Mouse (Mus musculus) right cerebral cortex, adult 2 months (tissue): ENCODE measurements around the gene Hoxa11.

Experiments
- DNase-seq, 2 experiments: peaks; one replicate each; pipeline ENCODE4 v3.0.0; 2021 to 2022; ENCODE audit warnings: low spot score in 2 of 2

Gene Hoxa11

DNA sequence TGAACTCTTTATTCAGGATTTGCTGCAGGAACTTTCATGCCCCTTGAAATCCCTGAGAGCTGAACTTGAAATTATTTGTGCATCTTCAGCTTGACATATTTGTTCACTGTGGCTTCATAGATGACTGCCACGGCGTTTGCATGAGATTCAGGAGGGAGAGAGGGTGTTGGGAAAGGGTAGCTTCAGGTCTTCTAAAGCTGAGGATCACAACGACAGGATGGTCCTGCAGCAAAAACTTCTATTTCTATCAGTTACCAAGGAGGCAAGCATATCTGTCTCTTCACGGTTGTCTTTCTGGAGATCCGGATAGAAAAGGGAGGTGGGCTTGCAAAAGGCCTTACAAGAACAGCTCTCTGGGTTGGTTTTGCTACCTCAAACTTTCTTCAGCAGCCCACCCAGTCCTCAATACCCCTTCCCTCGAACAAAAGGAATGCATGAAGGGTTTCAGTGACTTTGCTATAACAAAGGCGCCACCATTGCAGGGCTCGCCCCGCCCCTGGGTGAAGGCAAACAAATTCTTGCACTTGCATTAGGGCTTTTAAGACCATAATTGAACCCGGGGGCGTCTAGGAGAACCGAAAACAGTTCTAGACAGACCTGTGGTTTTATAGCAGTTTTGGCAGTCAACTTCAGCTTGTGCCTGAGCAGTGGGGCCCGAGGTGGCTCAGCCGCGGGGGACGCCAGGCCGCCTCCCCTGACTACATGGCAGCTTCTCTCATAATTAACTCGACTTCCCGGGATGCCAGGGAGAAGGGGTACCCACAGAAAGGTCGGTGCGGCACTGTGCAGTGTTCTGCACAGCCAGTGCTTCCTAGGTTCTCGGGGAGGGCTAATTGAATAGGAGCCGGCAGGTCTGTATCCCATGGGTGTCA, 2.4 kb upstream of the Hoxa11 start:
- no peak for DNase-seq

DNA sequence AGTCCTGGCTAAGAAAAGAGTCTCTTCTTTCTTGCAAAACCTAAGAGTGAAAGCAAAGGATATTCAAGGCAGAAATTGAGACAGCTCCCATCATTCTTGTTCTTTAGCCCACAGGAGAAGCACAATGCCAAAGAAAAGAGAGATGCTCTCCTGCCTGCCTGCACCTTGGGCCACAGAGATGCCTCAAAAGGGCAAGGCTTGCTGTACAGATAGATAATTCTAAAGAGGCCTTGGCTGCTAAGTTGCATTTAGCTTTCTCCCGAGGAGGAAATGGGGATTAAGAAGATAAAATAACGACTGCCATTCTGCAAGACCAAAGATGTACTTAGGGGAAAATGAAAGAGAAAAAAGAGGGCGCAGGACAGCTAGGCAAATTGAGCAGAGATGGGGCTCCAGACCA, 1.3 kb upstream of the Hoxa11 start:
- no peak for DNase-seq

DNA sequence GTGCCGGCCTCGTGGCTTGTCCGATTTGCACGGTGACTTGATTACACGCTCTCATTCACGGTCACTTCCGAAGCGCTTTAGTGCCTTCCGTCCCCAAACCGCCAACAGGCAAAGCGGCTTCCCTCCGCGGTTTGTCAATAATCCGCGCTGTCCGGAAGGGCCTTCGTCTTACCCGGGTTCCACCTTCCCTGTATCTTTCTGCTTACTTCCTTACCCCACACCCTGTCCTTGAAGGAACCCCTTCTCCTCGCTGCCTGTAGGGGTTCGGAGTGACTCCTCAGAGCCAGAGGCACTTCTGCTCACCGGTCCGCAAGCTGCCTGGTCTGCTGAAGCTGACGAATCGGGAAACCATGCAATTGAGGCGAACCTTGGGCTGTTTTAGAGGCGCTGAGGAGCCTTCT, 793 bp upstream of the Hoxa11 start:
- DNase-seq, result no peak

DNA sequence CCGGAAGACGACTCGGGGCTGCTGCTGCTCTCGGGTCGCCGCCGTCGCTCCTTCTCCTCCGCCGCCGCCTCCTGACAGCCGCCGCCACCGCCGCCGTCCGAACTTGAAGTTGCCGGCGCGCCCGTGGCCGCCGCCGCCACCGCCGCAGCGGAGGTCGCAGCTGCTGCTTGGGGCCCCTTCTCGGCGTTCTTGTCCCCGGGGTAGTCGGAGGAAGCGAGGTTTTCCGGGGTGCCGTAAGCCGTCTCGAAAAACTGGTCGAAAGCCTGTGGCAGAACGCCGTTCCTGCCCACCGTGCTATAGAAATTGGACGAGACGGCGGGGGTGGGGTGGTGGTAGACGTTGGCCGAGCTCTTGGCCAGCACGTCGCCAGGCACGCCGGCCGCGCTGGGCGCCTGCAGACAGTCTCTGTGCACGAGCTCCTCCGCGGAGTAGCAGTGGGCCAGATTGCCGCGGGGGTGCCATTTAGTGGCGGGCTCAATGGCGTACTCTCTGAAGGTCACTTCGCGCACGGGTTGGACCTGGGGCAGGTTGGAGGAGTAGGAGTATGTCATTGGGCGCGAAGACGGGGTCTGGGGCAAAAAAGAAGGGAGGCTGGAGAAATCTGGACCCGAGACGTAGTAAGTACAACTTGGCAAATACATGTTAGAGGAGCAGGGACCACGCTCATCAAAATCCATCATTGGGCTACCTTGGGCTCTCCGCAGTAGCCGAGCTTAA, 412 bp downstream of the Hoxa11 start:
- DNase-seq, result no peak

DNA sequence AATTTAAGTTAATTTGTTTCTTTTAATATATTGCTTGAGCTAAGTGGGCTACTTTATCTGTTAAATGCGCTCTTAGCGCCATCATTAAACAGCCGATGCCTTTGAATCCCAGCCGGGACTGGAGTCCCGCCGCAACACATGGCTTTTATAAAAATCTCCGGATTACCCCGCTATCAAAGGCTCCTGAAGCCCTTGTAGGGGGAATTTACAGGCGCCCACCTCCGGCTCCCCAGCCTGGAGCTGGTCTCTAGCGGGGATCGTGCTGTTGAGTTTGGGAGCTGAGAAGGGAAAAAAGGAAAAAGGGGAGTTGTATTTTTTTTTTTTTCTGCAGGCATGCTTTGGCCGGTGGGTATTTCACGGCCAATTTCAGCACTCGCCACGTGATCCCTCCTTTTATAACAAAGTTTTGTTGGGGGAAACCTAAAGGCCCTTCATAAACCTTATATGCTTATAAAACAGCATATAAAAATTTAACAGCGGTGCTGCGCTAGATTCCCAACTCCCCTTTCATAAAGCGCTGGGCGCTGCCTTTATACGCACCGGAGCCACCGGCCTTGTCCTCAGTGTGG, 1.1 kb downstream of the Hoxa11 start:
- DNase-seq, result no peak

DNA sequence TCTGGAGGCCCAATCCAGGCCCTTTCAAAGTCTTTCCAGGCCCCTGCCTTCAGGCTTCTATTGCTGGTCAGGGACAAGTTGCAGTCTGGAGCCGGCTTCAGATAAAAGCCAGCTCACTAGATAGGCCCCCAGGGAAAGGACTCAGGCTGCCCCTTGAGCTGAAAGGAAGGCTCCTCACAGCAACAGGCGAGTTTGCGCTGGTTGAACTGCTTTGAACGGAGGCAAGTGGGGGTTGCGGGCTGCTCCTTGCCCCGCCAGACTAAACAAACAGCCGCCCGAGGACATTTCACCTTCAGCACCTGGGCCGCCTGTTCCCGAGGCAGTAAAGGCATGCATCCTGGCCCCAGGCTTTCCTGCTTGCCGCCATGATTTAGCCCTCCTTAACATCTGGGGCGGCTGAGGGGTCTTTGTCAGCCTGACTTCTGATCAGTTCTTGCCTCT, 1.9 kb downstream of the Hoxa11 start:
- no peak for DNase-seq

DNA sequence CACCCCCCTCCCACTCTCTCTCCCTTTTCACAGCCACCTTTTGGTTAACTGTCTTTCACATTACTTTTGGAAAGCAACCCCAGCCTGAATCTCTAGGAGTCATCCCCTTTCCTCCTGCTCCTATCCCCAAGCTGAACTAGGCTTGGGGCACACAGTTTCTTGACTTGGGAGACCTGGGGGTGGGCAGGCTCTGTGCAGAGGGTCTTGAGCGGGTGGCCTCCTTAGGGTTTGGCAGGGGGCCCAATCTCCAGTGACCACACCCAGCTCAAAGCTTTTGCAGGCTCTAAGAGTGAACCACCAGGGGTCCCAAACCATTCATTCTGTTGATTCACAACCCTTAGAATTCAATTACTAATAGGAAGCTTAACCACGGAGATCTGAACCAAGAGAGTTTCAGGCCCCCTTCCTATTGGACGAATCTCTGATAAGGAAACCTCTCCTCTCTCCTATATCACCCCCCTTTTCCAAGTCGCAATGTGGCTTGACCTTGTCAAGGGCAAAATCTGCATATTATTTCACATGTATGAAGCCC, 2.7 kb downstream of the Hoxa11 start:
- no peak for DNase-seq

DNA sequence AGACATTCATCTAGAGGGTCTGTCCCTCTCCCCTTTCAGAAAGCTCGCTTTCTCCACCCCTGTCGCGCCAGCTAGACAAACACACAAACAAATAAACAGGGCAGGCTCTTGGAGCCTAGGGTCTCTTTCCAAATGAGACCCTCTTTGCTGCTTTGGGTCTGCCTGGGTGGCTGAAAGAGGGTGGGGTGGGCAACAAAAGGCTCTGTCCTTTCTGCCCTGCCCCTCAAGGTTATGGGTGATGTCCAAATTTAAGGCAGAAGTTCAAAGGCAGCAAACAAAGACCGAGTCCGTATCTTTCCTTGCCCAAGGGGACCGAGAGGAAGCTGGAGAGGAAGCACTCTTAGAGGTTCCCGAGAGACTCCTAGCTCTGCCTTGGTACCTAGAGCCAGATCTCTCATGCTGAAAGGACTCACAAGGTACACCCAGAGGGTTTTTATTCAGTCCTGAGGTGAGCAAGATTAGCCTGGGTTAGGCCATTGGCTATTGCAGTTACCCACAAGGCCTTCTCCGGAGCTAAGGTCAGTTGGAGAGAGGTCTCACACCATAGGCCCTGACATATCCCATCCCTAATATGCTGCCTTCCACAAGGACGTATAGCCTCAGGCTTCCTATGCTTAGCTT, 4.5 kb downstream of the Hoxa11 start:
- no peak for DNase-seq

DNA sequence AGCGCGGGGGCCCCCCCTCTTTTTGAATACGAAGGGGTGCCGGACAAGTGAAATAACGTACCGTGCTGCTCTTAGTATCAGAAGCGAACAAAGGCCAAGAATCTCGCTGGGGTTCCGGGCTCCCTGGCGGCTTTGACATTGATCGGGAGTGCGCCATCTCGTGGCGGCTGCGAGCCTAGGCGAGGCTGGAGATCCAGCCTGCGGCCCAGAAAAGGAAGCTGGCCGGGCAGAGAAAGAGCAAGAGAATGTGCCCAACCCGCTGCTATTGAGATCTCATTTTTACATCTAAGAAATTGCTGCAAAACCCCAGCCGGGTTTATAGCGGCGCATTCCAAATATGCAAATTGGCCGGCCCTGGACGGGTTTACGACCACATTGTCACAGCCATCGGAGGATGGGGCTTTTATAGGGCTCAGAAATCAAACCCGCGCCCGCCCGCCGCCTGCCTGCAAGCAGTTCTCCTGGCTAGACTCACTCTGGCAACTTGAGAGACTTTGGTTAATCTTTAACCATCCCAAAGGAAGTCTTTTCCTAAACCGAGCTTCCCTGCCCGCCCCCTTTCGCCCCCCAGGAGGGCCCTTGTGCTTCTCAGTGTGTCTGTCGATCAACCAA, 5.1 kb downstream of the Hoxa11 start, which contains the start of gene Hoxa10:
Hoxa10 (minus strand) TSS at position 466 of the 612 bp plus-strand sequence.
- no peak for DNase-seq

DNA sequence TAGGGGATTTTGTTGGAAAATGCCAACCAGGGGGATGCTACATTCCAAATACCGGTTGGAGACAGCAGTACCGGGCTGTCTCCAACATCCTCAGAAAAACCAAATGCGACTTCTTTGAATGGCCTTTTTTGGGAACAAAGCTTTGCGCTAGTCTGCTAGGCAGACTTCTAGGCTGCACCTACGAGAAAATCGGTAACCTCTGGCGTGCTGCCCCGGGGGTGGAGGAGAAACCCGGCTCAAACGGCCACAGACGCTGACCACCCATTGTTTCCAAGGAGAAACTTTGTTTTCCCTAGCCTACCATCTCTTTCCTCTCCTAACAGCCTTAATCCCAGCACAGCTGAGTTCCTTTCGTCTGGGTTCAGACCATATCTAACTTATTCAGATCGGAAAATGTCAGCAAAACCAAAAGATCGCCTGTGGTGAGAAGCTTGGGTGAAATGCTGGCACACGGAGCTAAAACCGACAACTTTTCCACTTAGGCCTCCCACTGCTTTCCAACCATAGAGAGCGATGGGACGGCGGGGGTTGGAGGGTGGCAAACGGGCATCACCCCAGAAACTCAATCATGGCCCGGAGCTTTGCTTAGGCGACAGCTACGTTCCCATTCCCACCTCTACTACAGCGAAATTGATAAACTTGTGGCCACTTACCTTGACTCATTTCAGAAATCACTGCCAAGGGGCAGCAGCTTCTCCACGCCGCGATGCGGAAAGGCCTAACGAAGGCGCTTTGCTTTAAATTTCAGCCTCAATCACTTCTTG, 5.8 kb downstream of the Hoxa11 start:
- no peak for DNase-seq

DNA sequence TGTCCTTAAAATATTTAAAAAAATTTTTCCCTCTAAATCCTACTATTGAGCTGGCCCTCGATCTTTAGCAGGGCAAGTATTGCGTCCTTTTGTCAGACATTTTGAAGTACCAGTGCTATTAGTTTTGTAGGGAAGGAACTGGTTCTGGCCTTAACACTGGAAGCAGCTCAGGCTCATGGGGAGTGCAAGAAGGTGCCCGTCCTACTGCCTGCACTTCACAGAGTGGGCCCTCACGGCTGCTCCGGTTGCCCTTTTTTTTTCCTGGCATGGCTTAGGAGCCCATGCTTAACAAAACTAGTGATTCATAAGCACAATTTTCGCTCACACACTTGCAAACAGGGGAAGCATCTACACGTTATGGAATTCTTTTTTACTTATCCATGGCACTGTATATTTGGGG, 6.6 kb downstream of the Hoxa11 start:
- no peak for DNase-seq

DNA sequence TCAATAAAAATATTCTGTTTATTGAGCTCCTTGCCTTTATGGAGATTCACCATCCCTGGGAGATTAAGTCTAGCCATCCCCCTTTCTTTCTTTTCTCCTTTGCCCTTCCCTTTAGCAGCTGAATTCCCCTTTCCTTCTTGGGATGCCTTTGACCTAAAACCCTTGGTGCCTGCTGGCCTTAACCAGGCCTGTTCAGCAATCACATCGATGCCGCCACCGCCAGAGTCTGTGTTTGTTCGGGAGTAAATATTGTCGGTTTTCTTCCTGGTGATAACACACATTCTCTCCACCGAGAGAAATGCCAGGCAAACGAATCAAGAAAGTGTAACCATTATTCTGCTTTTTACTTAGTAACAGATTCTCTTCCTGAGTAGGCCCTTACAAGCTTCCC, 7.5 kb downstream of the Hoxa11 start:
- no peak for DNase-seq

DNA sequence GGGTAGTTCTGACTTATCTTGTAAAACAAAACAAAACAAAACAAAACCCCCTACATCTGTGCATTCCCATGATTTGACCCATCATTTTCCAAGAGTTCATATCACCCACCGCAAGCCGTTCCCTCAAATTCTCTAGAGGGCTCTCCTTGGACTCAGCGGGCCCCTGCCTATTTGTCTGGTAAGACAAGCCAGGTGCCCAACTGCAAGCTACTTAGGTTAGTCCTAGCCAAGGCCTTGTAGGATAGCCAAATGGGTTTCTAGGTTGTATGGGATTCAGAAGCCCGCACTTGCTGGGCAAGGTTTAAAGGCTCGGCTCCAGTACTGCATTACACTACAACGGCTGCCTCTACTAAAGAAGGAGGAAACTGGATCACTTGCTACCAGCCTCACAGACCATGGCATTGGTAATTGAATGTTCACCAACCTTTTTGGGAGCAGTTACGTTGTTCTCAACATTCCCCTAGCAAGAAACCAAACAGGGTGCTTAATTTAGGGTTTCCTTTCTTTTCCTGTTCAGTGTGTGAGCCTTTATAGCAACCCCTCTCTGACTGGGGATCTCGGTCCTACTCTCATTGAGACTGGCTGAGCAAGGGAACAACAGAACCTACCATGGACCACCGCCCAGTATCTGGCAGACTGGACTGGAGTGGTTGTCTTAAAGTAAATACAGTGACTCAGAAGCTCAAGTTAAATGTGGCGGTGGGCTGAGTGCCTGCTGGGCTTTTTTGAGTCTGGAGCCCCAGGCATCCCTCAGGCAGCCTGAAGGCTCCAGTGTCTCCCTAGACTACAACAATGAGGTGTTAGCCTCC, 8.1 kb downstream of the Hoxa11 start:
- no peak for DNase-seq

DNA sequence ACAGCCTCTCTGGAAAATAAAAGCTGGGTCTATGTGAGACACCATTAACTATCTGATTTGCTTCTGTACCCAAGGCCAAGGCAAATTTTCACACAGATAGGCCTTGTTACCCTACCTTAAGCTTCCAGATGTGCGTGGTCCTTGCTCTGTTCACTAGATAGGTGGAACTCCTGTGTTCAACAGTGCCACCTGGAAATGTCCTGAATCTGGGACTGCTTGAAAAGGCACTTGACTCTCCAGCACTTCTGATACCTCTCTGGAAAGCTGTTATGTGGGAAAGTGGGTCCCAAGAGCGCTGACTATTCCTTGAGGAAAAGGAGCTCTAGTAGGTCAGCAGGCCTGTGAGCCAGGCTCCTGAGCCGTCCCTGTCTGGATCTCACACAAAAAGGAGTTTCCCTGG, 8.8 kb downstream of the Hoxa11 start:
- no peak for DNase-seq

DNA sequence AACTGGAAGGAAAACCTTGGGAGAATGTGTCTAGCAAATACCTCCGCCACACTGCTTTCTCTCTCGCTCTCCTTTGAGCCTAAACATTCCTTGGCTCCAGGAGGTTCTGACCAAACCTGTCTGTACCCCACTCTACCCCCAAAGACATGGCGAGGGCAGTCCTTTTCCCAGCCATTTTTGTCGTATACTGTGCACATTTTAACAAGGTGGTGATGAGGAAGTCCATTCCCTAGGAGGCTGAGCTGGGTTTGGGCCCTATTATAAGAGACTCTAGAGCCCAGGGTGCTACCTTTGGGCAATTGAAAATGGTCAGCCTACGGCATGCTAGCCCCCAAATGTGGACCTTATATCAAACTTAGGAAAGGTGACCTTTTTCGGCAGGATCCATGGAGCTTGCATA, 9.7 kb downstream of the Hoxa11 start:
- no peak for DNase-seq

DNA sequence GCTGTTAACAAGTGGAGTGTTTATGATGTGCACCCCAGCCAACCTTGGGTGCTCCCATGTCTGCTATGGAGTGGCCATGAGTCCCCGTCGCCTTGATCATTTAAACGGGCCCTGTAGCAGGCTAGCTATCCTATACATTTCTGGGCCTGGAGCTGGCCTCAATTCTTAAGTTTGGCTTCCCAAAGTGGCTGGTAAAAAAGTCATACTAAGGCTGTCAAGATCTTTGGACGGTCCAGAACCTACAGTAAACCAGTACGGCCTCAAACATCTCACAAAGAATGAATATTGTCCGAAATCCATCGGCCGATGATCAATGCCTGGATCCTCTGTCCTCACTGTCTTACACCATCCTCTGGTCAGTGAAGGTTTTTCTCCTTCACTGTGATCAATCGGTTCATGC, 10.3 kb downstream of the Hoxa11 start:
- DNase-seq, result no peak

DNA sequence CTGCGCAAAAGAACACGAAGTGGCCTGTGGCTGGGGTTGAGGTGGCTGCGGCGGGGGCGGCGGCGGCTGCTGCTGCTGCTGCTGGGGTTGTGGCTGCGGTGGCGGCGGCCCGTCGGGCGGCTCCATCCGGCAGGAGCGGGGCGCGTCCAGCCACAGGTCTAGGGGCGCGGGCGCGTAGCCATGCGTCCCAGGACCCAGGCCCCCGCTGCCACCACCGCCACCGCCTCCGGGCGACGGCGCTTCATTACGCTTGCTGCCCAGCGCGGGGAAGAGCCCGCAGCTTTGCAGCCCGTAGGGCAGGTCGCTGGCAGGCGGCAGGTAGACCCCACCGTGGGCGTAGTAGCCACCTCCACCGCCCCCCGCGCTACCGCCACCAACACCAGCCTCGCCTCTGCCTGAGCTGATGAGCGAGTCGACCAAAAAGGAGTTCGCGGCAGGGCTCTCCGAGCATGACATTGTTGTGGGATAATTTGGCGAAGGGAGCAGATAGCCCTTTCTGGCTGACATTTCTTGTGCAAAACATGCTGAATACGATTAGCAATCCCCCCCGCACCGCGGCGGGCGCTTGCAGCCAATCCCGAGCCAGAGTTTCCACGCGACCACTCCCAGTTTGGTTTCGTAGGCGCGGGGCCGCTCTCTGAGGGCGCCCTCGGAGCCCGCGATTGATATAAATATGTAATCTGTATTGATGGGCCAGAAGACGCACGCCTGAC, 11.0 kb downstream of the Hoxa11 start:
- no peak for DNase-seq

DNA sequence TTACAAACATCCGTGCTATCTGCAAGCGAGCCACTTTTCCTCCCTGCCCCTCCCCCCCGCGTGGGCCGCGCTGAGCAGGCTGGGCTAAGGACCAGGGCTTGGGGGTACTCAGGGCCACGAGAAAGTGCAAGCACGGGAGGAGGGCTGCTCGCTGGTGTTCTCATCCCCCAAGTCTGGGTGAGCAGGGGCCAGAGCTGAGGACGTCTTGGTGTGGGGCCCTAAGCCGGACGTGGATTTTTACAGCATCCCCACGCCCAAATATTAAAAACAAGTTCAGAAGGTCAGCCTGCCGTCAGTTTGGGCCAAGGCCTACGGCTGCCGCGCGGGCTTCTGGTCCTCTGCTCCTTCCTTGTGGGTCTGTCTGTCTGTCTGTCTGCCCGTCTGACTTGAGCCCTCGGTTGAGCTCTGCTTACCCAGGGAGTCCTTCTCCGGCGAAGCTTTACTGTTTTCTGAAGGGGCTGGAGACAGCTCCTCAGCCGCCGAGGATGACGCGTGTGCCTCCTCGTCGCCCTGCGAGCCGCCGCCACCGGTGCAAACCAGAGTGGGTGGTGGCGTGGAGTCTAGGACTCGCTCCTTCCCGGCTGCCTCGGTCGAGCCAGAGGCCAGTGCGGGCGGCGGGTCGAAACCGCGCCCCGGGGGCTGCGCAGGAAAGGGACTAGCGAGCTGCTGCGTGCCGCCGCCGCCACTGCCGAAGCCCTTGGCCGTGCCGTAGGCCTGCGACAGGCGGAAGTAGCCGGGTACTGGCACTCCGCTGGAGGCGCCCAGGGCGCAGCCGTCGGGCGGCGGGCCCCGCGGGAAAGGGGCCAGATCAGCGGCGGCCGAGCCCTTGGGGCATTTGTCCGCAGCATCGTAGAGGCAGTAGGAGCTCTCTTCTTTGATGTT, 11.8 kb downstream of the Hoxa11 start:
- no peak for DNase-seq
